Mouse (Mus musculus): ENCODE measurements at regions not wholly inside any gene's neighbourhood (a gene's known extent, or its start where the extent isn't known, plus 50 kb on each side); places are given as distances from the start of the nearest gene placed in this dataset.
A peak's percentile ranks its signal among the peaks of the same experiment; 100 is the strongest.

GRCm38 (mm10) chr6:34246512-34246911, 69.6 kb upstream of the Slc35b4 start:
- DNase-seq, result no peak

- DNase-seq, result no peak
Measured at GRCm38 (mm10) chr6:34243001-34243400, 66.1 kb upstream of the Slc35b4 start.

- no peak for DNase-seq
Measured at GRCm38 (mm10) chr6:34242486-34242885, 65.6 kb upstream of the Slc35b4 start.

DNA sequence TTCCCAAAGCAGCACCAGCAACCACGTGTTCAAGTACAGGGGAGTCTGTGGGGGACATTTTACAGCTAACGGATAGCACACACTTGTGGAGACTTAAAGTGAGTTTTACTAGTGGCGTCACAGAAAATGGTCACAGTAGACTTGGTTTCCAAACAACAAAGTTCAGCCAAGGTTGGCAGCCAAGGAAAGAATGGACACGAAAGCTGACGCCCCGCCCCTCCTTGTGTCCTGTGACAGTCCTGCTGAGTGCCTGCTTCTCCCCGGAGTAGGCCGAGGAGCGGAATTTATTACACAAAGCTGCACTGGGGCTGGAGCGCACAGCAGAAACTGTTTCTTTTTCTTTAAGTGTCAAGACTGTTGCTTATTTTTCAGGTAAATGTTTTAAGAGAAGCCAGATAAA, 58.2 kb upstream of the Slc35b4 start:
- DNase-seq, result peak; percentile 49

- no peak for DNase-seq
Measured at GRCm38 (mm10) chr6:34234443-34235020, 57.6 kb upstream of the Slc35b4 start.

GRCm38 (mm10) chr6:34230768-34231381, 54.0 kb upstream of the Slc35b4 start:
- peak; percentile 77 for DNase-seq

DNA sequence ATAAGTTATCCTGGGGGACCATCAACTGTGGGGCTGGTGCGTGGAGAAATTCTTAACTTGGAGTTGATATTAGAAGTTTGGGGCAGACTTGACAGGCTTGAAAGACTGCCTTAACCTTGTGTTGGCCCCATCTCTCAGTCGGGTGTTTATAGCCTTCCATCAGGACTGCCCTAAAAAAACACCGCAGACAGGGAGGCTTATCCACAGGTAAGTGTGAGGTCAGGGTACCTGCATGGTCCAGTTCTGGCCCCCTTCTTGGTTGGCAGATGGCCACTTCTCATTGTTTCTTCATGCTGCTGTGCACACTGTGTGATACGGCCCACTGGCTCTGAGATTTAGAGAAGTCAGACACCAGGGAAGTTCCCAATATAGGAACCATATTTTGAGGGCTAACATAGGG, 50.2 kb upstream of the Slc35b4 start:
- DNase-seq, result peak; percentile 27
